Mouse (Mus musculus): ENCODE results near the gene Sp9. TPM values are rescaled to one million over a fixed set of nuclear protein-coding genes. Genes with fewer than 3 reads are reported as not detected.

Gene Sp9
- total RNA-seq, 2 experiments from 2014 or later: 0.51 TPM; not detected in 1

- no peak for ATAC-seq (replicated peaks; ENCODE audit: low FRiP score, poor library complexity, severe bottlenecking)
Measured at GRCm38 (mm10) chr2:73273249-73274118, 1.8 kb downstream of the Sp9 start.

- no peak for ATAC-seq (replicated peaks; ENCODE audit: low FRiP score, poor library complexity, severe bottlenecking)
Measured at GRCm38 (mm10) chr2:73274119-73274920, 2.6 kb downstream of the Sp9 start.

DNA sequence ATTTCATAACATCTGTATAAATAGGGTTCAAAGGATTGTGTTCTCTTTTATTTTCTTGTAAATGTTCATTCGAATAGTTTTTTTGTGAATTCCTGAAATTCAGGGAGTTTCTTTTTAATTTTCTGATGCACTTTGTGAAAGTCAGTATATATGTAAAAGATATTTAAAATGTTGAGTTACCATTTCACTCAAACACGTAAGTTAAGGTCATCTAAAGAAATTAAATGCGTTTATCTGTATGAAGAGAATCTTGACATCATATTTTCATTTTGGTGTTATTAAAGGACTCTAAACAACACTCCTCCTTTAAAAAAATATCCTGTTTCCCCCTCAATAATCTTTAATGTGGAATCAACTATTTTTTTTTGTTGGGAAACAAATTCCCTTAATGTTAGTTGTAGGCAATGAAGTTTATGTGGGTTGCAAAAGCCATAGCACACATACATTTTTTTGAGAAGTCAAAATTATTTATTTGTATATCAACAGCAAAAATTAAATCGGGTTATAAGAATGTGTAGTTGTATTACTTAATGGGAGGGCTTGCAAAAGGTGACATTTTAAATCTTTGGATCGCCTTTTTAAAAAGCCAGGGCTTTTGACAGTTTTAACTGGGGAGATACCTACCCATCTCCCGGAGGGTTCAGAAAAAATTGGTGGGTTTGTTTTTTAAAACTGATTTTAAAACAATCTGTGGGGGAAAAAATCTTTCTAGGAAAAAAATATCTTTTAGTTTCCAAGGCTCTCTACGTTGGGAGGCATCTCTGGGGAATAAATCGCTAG, 3.7 kb downstream of the Sp9 start:
- no peak for ATAC-seq (replicated peaks; ENCODE audit: low FRiP score, poor library complexity, severe bottlenecking)

DNA sequence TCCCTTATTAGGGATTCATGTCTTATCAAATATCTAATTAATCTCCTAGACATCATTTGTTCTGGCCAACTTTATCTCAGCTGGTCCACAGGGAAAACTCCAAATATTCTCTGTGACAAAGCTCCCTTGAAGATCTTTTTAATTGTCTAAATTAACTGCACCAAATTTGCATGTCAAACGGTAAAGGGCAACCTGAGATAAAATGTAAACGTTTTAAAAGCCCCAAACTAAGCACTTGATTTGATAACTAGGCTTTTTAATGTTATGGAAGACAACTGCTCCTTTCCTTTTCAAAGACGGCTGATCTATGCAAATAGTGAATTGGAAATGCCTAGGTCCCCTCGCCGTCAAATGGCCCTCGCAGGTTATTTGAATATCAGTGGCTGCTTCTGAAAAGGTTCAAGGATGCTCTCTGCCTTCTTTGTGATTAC, 4.4 kb downstream of the Sp9 start:
- no peak for ATAC-seq (replicated peaks; ENCODE audit: low FRiP score, poor library complexity, severe bottlenecking)

GRCm38 (mm10) chr2:73277021-73277708, 5.4 kb downstream of the Sp9 start:
- ATAC-seq (replicated peaks; ENCODE audit: low FRiP score, poor library complexity, severe bottlenecking): no peak

- ATAC-seq (replicated peaks; ENCODE audit: low FRiP score, poor library complexity, severe bottlenecking): no peak
Measured at GRCm38 (mm10) chr2:73277709-73278075, 6.0 kb downstream of the Sp9 start.

- peak; percentile 85 for ATAC-seq (replicated peaks; ENCODE audit: low FRiP score, poor library complexity, severe bottlenecking)
Measured at GRCm38 (mm10) chr2:73278131-73278854, 6.6 kb downstream of the Sp9 start.

DNA sequence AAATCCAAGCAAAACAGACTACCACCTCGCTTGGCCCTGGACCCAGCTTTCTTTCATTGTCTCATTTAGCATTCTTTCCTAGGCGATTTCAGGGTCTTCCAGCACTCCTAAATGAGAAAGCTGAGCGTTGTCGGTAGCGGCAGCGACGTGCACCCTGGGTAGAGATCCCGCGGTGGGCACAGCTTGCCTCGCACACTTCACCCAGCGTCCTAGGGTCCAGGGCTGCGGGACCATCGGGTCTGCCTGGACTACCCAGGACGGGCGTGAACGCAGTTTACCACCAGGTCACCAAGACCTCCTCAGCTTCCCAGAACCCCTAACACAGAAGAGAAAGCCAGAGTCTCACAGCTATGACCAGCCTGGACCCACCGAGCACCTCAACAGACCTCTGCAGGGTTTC, 7.1 kb downstream of the Sp9 start:
- peak; percentile 40 for ATAC-seq (replicated peaks; ENCODE audit: low FRiP score, poor library complexity, severe bottlenecking)

DNA sequence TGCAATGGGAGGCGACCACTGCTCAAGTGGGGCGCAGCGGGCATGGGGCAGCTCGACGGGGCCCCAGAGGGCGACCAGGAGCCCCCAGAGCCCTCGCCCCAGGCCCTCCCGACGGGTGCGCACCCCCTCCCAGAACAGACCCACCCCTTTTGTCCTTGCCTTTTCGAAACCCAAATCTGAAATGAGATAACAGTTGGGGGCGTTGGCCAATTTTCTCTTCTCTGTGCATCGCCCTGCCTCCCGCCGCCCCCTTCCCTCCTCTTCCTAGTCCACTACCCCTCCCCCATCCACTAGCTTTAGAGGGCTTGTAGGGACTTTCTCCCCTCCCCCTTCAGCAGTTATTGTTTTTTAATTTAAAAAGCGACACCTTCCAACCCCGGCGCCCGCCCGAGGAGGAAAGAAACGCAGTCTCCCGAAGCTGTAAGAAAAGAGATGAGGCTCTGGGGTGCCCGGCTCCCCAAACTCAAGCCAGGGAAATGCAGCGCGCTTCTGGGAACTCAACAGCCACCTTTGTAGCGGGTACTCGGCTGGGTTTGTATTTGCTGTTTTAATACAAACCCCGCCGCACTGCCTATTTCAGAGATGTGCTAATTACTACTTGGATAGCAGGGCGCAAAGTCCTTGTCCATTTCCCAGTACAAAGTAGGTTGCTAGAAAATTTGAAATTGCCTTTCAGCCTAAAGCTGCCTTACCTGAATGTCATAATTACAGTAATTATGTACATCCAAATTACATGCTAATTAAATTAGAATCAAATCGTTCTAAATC, 7.7 kb downstream of the Sp9 start:
- ATAC-seq (replicated peaks; ENCODE audit: low FRiP score, poor library complexity, severe bottlenecking): no peak

DNA sequence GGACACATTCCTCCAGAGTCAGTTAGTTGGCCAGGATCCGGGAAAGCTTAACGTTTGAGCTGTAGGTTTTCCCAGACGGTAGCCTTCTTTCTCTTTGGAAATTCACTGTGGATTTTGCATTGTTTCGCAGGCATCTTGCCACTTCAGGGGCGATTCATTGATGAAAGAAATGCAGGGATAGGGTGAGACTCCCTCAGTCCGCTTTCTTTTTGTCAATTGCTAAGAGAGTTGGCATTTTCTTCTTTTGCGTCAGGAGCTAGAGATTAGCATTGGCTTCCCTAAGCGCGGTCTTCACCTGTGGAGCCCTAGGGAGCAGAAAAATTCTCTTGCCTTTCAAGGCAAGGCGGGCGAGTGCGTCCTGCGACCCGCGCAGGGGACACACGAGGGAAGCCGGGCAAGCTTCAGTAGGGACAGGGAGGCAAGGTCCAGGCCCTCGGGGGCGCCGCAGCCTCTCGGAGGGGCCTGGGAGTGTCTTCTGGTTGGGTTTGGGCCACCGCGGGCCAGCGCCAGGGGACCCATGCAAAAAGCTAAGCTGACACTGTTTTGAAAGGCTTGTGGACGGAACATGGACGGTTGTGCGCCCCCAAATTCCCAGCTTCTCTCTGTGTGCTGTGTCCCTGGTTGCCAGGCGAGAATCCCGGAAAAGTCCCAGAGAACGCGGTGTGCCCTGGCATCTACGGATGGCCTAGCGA, 8.8 kb downstream of the Sp9 start:
- ATAC-seq (replicated peaks; ENCODE audit: low FRiP score, poor library complexity, severe bottlenecking): no peak

GRCm38 (mm10) chr2:73281048-73281661, 9.4 kb downstream of the Sp9 start:
- ATAC-seq (replicated peaks; ENCODE audit: low FRiP score, poor library complexity, severe bottlenecking): no peak

- ATAC-seq (replicated peaks; ENCODE audit: low FRiP score, poor library complexity, severe bottlenecking): no peak
Measured at GRCm38 (mm10) chr2:73281707-73282106, 10.0 kb downstream of the Sp9 start.

- ATAC-seq (replicated peaks; ENCODE audit: low FRiP score, poor library complexity, severe bottlenecking): no peak
Measured at GRCm38 (mm10) chr2:73285630-73286029, 13.9 kb downstream of the Sp9 start.

DNA sequence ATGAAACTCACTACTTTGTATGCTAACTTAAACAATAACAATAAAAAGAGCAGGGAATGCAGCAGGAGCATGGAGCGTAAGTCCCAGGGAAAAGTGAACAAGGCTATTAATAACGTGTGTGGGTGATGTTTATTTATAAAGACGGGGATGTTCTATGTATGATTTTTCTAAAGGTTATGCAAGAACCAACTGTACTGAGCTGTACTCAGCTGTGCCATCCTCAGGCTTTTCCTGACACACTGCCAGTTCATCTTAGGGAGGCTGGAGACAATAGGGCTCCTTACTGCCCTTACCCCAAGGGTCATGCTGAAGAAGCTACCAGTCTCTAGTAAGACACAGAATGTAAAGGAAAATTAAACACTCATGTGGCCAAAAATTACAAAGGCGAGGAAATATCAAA, 19.4 kb downstream of the Sp9 start:
- ATAC-seq (replicated peaks; ENCODE audit: low FRiP score, poor library complexity, severe bottlenecking): no peak

DNA sequence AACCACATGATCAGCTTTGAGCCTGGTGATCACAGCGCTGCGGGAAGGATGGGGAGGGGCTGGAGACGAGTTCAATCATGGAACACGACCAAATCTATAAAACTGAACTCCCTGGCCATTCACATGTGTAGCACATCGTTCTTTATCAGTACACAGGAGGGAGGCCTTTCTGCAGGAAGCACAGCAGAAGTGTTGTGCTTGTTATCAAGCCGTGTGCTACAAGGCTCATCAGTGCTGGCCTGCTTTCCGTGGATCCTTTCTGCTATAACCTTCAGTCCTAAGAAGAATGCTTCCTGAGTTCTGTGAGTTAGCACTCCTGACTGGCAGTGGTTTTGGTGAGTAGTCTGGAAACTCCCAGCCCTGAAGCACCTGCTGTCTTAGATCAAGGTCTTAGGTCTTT, 23.3 kb downstream of the Sp9 start:
- no peak for ATAC-seq (replicated peaks; ENCODE audit: low FRiP score, poor library complexity, severe bottlenecking)

DNA sequence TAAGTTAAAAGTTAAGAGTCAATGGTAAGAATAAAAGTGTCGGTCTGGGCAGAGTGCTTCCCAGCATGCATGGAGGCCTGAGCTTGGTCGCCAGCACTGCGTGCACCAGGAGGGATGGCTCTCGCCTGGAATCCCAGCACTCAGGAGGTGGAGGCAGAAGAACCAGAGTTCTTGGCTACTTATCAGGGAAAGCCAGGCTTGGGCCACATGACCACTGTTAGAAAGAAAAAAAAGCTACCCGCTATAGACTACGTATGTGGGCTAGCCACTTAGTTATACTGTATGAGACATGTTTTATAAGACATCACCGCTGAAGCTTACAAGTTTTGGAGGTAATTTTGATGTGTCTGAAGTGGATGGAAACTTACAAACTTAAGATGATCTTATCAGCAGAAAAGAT, 26.4 kb downstream of the Sp9 start:
- ATAC-seq (replicated peaks; ENCODE audit: low FRiP score, poor library complexity, severe bottlenecking): no peak

GRCm38 (mm10) chr2:73298841-73299240, 27.1 kb downstream of the Sp9 start:
- no peak for ATAC-seq (replicated peaks; ENCODE audit: low FRiP score, poor library complexity, severe bottlenecking)

All from erythroblast, adult 5-6 weeks (primary cell).